In the genomic region with DNA sequence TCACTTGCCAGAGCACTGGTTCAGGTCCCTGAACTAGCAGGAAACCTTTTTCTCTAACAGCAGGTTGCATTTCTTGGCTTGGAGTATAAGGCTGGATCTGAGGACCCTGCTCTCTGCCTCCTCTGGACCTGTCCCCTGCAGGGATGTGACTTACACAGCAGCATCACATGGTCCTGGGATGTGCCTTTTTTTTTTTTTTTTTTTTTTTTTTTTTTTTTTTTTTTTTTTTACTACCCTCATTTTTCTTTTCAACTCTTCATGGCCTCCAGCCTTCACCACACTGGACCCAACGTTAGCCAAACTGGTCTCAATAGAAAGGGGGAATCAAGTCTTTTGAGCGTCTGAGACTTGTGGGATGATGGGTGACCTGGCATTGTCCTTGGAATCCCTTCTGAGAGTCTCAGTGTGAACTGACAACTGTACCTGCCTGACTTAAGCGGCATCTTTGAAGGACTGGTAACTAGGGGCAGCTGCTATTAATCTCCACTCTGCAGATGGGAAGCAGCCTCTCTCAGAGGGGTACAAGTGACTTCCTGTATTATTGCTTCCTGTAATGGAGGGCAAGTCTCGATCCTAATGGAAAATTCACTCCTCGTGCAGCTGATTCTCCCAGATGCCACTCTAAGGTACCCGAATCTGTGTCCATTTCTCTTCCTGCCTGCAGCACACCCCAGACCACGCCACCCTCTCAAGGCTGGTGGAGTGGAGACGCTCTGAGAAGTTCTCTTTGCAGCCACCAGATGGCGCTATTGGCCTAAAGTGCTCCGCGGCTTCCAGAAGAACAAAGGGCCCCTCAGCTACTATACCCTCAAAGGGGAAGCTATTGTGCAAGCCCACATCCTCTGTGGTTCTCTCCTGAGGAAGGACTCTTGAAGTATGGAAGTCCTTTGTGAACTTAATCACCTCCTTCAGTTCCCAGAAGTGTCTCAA, we compare ENCODE assay signal across 8 mouse cellular contexts. TPM values are rescaled to one million over a fixed set of nuclear protein-coding genes. Genes with fewer than 3 reads are reported as not detected.
DNase-seq lines count a peak whose midpoint lies in the region; ATAC-seq and TF ChIP-seq lines count a peak whose summit lies in the region.

No protein-coding gene starts in this region.

- no peak overlapping the region for H3K4me2 ChIP-seq in embryonic facial prominence, embryonic 11.5 days (ENCODE audit: low read depth, low read length)
- H3K4me2 ChIP-seq in kidney, embryonic 15.5 days, result peak overlapping the region; percentile 42

- ATAC-seq in embryonic facial prominence, embryonic 11.5 days (replicated peaks; ENCODE audit: insufficient number of reproducible peaks, low FRiP score, low TSS enrichment, low read depth), result peak; percentile 82
- peak; percentile 78 for ATAC-seq in kidney, embryonic 15.5 days (replicated peaks; ENCODE audit: low FRiP score)
- peak; percentile 87 for ATAC-seq in monocyte, adult 5-6 weeks (replicated peaks; ENCODE audit: insufficient number of reproducible peaks, low FRiP score, low TSS enrichment, poor library complexity, severe bottlenecking)

- no peaks in the 10 kb centered on the region for H3K4me1 ChIP-seq in embryonic facial prominence, embryonic 11.5 days (ENCODE audit: control insufficient read depth, insufficient read depth, low read length)
- H3K4me1 ChIP-seq in kidney, embryonic 15.5 days, result peaks cover 10% of the 10 kb centered on the region
- H3K4me1 ChIP-seq in liver, adult 2 months (ENCODE audit: control insufficient read depth, insufficient read depth, low read length), result no peaks in the 10 kb centered on the region

- peak overlapping the region; percentile 48 for H3K9ac ChIP-seq in embryonic facial prominence, embryonic 11.5 days (replicated peaks; ENCODE audit: low read length)
- H3K9ac ChIP-seq in kidney, embryonic 15.5 days, result no peak overlapping the region
- H3K9ac ChIP-seq in liver, adult 2 months (ENCODE audit: low read depth, low read length), result no peak overlapping the region

- no peaks in the 10 kb centered on the region for H3K79me2 ChIP-seq in liver, adult 2 months (ENCODE audit: control insufficient read depth, insufficient read depth, low read length)

- H3K9me3 ChIP-seq in embryonic facial prominence, embryonic 11.5 days (replicated peaks; ENCODE audit: control insufficient read depth, low read length), result no peaks in the 10 kb centered on the region
- H3K9me3 ChIP-seq in kidney, embryonic 15.5 days (replicated peaks), result no peaks in the 10 kb centered on the region

- DNase-seq in 416B (ENCODE audit: low read depth), result peak; percentile 97
- DNase-seq in adrenal gland, postnatal 25 days, result peak; percentile 71
- peak; percentile 94 for DNase-seq in embryonic facial prominence, embryonic 11.5 days (ENCODE audit: low spot score)
- peak; percentile 66 to 75 for DNase-seq in heart, adult 9 months (ENCODE audit: low spot score in 2 of 2)
- DNase-seq in liver, adult 2 months (ENCODE audit: extremely low read depth, low read depth, low spot score), result peak; percentile 36
- peak; percentile 79 to 83 for DNase-seq in spleen, postnatal 36 days (ENCODE audit: low spot score in 2 of 2)

- H3K27me3 ChIP-seq in embryonic facial prominence, embryonic 11.5 days (ENCODE audit: control insufficient read depth, insufficient read depth, low read length), result no peaks in the 10 kb centered on the region; the same call in 1 of the 2 replicates
- H3K27me3 ChIP-seq in kidney, embryonic 15.5 days, result peaks cover 18% of the 10 kb centered on the region
- no peaks in the 10 kb centered on the region for H3K27me3 ChIP-seq in liver, adult 2 months (ENCODE audit: control insufficient read depth, insufficient read depth, low read length)

- no peak for TF ChIP-seq POLR2A in liver, adult 2 months (IDR thresholded peaks at IDR 0.05; ENCODE audit: extremely low read depth, insufficient read depth, low read length)

- 14% methylated on average over 11 of the region's 11 CpGs for WGBS in embryonic facial prominence, embryonic 11.5 days
- 12% methylated on average over 11 of the region's 11 CpGs for WGBS in kidney, embryonic 15.5 days
- WGBS in liver, adult 2 months, result 11% methylated on average over 11 of the region's 11 CpGs

- H3K4me3 ChIP-seq in embryonic facial prominence, embryonic 11.5 days (ENCODE audit: low read depth, low read length), result no peak overlapping the region
- H3K4me3 ChIP-seq in kidney, embryonic 15.5 days (replicated peaks), result no peak overlapping the region
- no peak overlapping the region for H3K4me3 ChIP-seq in liver, adult 2 months (ENCODE audit: insufficient read depth, low read depth, low read length)

- H3K27ac ChIP-seq in embryonic facial prominence, embryonic 11.5 days (replicated peaks; ENCODE audit: low read depth, low read length), result no peak overlapping the region
- H3K27ac ChIP-seq in kidney, embryonic 15.5 days, result no peak overlapping the region
- no peak overlapping the region for H3K27ac ChIP-seq in liver, adult 2 months (replicated peaks; ENCODE audit: insufficient read depth, low read depth, low read length)

- no peaks in the 10 kb centered on the region for H3K36me3 ChIP-seq in embryonic facial prominence, embryonic 11.5 days (replicated peaks; ENCODE audit: control insufficient read depth, insufficient read depth, low read depth, low read length)
- no peaks in the 10 kb centered on the region for H3K36me3 ChIP-seq in kidney, embryonic 15.5 days
- no peaks in the 10 kb centered on the region for H3K36me3 ChIP-seq in liver, adult 2 months (ENCODE audit: control insufficient read depth, insufficient read depth, low read length)

- peak; percentile 91 for TF ChIP-seq CTCF in liver, adult 2 months (IDR thresholded peaks at IDR 0.05; ENCODE audit: low read depth, low read length)

RNA-seq across cellular contexts. Expression of gene Slc34a1, which starts 7.1 kb away (rescaled TPM):
- total RNA-seq in adrenal gland, postnatal 25 days (2021), result not detected in 2 replicates
- polyA plus RNA-seq in embryonic facial prominence, embryonic 11.5 days (2014; fragmentation: Nextera tagmentation; extraction: Ambion mirVana), result 0.14 TPM in 1 of 2 replicates, not detected in the other
- polyA plus RNA-seq in kidney, embryonic 15.5 days (2015; fragmentation: Nextera tagmentation; extraction: Ambion mirVana), result 163 and 180 TPM in 2 replicates
- 0.13 TPM in 1 of 2 replicates, not detected in the other for total RNA-seq in liver, adult 2 months (2014; rRNA removed)
- polyA plus RNA-seq in liver, adult 2 months (2012; rRNA removed), result 0.04 and 0.11 TPM in 2 replicates
- not detected in 3 replicates for total RNA-seq in monocyte, adult 5-6 weeks (2017)

RNA-seq across cellular contexts. Expression of gene Pfn3, which starts 9.9 kb away (rescaled TPM):
- total RNA-seq in adrenal gland, postnatal 25 days (2021), result not detected in 2 replicates
- not detected in 2 replicates for polyA plus RNA-seq in embryonic facial prominence, embryonic 11.5 days (2014; fragmentation: Nextera tagmentation; extraction: Ambion mirVana)
- not detected in 2 replicates for polyA plus RNA-seq in kidney, embryonic 15.5 days (2015; fragmentation: Nextera tagmentation; extraction: Ambion mirVana)
- total RNA-seq in liver, adult 2 months (2014; rRNA removed), result not detected in 2 replicates
- not detected in 2 replicates for polyA plus RNA-seq in liver, adult 2 months (2012; rRNA removed)
- total RNA-seq in monocyte, adult 5-6 weeks (2017), result not detected in 3 replicates

RNA-seq across cellular contexts. Expression of gene F12, which starts 21.5 kb away (rescaled TPM):
- 0.15 and 3.3 TPM in 2 replicates for total RNA-seq in adrenal gland, postnatal 25 days (2021)
- not detected in 2 replicates for polyA plus RNA-seq in embryonic facial prominence, embryonic 11.5 days (2014; fragmentation: Nextera tagmentation; extraction: Ambion mirVana)
- 0.59 and 2.1 TPM in 2 replicates for polyA plus RNA-seq in kidney, embryonic 15.5 days (2015; fragmentation: Nextera tagmentation; extraction: Ambion mirVana)
- total RNA-seq in liver, adult 2 months (2014; rRNA removed), result 391 and 453 TPM in 2 replicates
- 621 and 798 TPM in 2 replicates for polyA plus RNA-seq in liver, adult 2 months (2012; rRNA removed)
- total RNA-seq in monocyte, adult 5-6 weeks (2017), result 0.11 to 0.95 TPM in 2 of 3 replicates, not detected in the other

RNA-seq across cellular contexts. Expression of gene Rgs14, which starts 35.6 kb away (rescaled TPM):
- 0.70 and 0.86 TPM in 2 replicates for total RNA-seq in adrenal gland, postnatal 25 days (2021)
- 0.53 and 0.56 TPM in 2 replicates for polyA plus RNA-seq in embryonic facial prominence, embryonic 11.5 days (2014; fragmentation: Nextera tagmentation; extraction: Ambion mirVana)
- polyA plus RNA-seq in kidney, embryonic 15.5 days (2015; fragmentation: Nextera tagmentation; extraction: Ambion mirVana), result 1.1 and 1.3 TPM in 2 replicates
- total RNA-seq in liver, adult 2 months (2014; rRNA removed), result 0.28 and 0.34 TPM in 2 replicates
- polyA plus RNA-seq in liver, adult 2 months (2012; rRNA removed), result 0.45 and 0.70 TPM in 2 replicates
- 21.8 to 43.9 TPM (median 40.8 TPM) in 3 replicates for total RNA-seq in monocyte, adult 5-6 weeks (2017)

RNA-seq across cellular contexts. Expression of gene Grk6, which starts 39.8 kb away (rescaled TPM):
- 47.9 and 62.1 TPM in 2 replicates for total RNA-seq in adrenal gland, postnatal 25 days (2021)
- polyA plus RNA-seq in embryonic facial prominence, embryonic 11.5 days (2014; fragmentation: Nextera tagmentation; extraction: Ambion mirVana), result 50.4 and 59.7 TPM in 2 replicates
- 41.6 and 45.9 TPM in 2 replicates for polyA plus RNA-seq in kidney, embryonic 15.5 days (2015; fragmentation: Nextera tagmentation; extraction: Ambion mirVana)
- 8.8 and 13.6 TPM in 2 replicates for total RNA-seq in liver, adult 2 months (2014; rRNA removed)
- polyA plus RNA-seq in liver, adult 2 months (2012; rRNA removed), result 12.4 and 14.3 TPM in 2 replicates
- 179 to 219 TPM (median 207 TPM) in 3 replicates for total RNA-seq in monocyte, adult 5-6 weeks (2017)

Comparison
In these comparisons a context has a peak if more than half of its experiments do, and no peak if none do; other contexts are left out.
1. DNase-seq: peak in every context shown above with its lines; median percentile 97 in 416B; 94 in embryonic facial prominence, embryonic 11.5 days; 81 in spleen, postnatal 36 days; 71 in adrenal gland, postnatal 25 days; 70 in heart, adult 9 months; 36 in liver, adult 2 months.
2. RNA of gene F12, which starts 21.5 kb away (total RNA-seq): 391 to 453 TPM in liver, adult 2 months; 0.11 to 0.95 TPM in monocyte, adult 5-6 weeks and 0.15 to 3.3 TPM in adrenal gland, postnatal 25 days; every median in the first group is over 10 times any median in the second.
3. Peak in every context shown above with its lines, with median percentiles within 50 percentile points of each other: ATAC-seq.